Mouse (Mus musculus): Measurements from ENCODE around the gene Ddx20. TPM values are rescaled to one million over a fixed set of nuclear protein-coding genes. Genes with fewer than 3 reads are reported as not detected.
"Not testable (repeated sequence)": the region's sequence is repeated elsewhere in the genome, so short reads cannot be mapped to it uniquely, and the experiment has no call there.

Ddx20 gene
- polyA plus RNA-seq, 1 experiment: 100 TPM

DNA sequence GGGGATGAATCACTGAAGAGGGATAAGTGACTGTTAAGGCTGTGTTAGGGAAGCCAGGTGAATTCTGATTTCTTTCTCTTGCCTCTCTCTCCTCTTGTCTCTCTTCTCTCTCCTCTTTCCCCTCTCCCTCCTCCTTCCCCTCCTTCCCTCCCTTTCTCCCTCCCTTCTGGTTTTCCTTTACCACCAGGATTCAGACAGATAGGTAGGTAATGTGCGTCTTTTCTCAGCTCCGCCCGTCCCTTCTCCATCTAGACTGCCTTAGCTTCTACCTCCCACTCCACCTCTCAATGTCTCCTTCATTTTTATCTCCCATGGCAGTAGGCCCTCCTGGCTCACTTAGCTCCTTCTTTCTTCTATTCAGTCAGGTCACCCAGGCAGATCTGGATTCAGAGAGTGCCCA, 18.2 kb upstream of the Ddx20 start:
- H3K4me3 ChIP-seq (ENCODE audit: control insufficient read depth, low read depth, low read length): no peak overlapping the region
- H3K27me3 ChIP-seq (ENCODE audit: control insufficient read depth, insufficient read depth, low read length): no peaks in the 10 kb centered on the region
- H3K36me3 ChIP-seq (ENCODE audit: control insufficient read depth, insufficient read depth, low read length): no peaks in the 10 kb centered on the region
- TF ChIP-seq CTCF (IDR thresholded peaks at IDR 0.05; ENCODE audit: control insufficient read depth, insufficient read depth, insufficient replicate concordance, low read depth, low read length) (no peak), POLR2A (IDR thresholded peaks at IDR 0.05; ENCODE audit: control insufficient read depth, low read depth, low read length) (no peak)
- no peak overlapping the region for H3K27ac ChIP-seq (ENCODE audit: control insufficient read depth, insufficient read depth, low read depth, low read length)
- peaks cover 14% of the 10 kb centered on the region for H3K4me1 ChIP-seq (ENCODE audit: control insufficient read depth, insufficient read depth, low read length)

DNA sequence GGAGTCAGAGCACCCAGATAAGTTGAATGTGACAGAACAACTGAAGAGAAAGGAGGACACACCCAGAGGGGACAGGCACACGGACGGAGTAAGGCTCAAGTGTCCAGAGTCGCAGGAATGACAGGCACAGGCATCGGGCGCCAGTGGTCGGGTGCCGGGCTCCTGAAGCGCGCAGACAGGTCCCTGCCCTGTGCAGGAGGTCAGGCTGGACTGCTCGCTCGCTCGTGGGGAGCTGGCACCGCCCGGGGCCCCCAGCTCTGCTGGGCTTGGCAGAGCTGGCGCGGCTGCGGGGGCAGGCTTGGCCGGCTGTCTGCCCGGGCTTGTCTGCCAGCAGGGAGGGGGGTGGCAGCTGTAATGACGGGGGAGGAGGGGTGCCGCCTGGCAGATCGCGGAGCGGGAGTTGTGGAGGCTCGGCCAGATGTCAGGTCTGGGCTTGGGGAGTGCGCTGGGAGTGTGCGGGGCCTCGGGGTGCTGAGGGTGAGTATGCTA, 17.7 kb upstream of the Ddx20 start:
- TF ChIP-seq CTCF (IDR thresholded peaks at IDR 0.05; ENCODE audit: control insufficient read depth, insufficient read depth, insufficient replicate concordance, low read depth, low read length): no peak
- TF ChIP-seq POLR2A (IDR thresholded peaks at IDR 0.05; ENCODE audit: control insufficient read depth, low read depth, low read length): no peak
- Histone ChIP-seq H3K36me3 (ENCODE audit: control insufficient read depth, insufficient read depth, low read length) (no peaks in the 10 kb centered on the region), H3K27ac (ENCODE audit: control insufficient read depth, insufficient read depth, low read depth, low read length) (no peak overlapping the region), H3K4me1 (ENCODE audit: control insufficient read depth, insufficient read depth, low read length) (peaks cover 14% of the 10 kb centered on the region), H3K4me3 (ENCODE audit: control insufficient read depth, low read depth, low read length) (peak overlapping the region; percentile 84), H3K27me3 (ENCODE audit: control insufficient read depth, insufficient read depth, low read length) (no peaks in the 10 kb centered on the region)

- H3K27ac ChIP-seq (ENCODE audit: control insufficient read depth, insufficient read depth, low read depth, low read length): no peak within 1 kb of the TSS
- H3K36me3 ChIP-seq (ENCODE audit: control insufficient read depth, insufficient read depth, low read length): no peaks in the 10 kb centered on the region
- no peaks in the 10 kb centered on the region for H3K27me3 ChIP-seq (ENCODE audit: control insufficient read depth, insufficient read depth, low read length)
- H3K4me1 ChIP-seq (ENCODE audit: control insufficient read depth, insufficient read depth, low read length): peaks cover 14% of the 10 kb centered on the region
- peak within 1 kb of the TSS; percentile 84 for H3K4me3 ChIP-seq (ENCODE audit: control insufficient read depth, low read depth, low read length)
- TF ChIP-seq CTCF (IDR thresholded peaks at IDR 0.05; ENCODE audit: control insufficient read depth, insufficient read depth, insufficient replicate concordance, low read depth, low read length) (no peak), POLR2A (IDR thresholded peaks at IDR 0.05; ENCODE audit: control insufficient read depth, low read depth, low read length) (no peak)
These were observed 16.9 kb upstream of the Ddx20 start, which contains the start of gene Inka2 for GRCm38 (mm10) chr3:105704031-105705008. Gene Inka2 (plus strand): TSS chr3:105704599.

DNA sequence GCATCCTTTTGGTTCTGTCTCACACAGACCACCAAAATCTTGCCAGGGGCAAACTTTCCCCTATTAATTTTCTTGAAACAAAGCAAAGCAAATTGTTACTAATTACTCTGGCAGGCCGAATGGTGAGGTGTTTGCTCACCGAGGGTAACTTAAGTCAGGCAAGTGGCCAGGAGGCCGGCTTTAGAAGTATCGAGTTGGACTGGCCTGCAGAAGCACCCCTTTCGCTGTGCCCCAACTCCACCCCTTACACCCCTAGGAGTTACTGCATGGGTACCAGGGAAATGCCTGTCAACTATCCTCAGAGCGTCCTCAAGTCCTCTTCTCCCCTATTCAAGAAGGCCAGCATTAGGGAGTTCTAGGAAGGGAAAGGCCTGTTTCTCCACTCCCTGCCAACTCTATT, 16.2 kb upstream of the Ddx20 start:
- TF ChIP-seq POLR2A (IDR thresholded peaks at IDR 0.05; ENCODE audit: control insufficient read depth, low read depth, low read length) (no peak), CTCF (IDR thresholded peaks at IDR 0.05; ENCODE audit: control insufficient read depth, insufficient read depth, insufficient replicate concordance, low read depth, low read length) (no peak)
- Histone ChIP-seq H3K36me3 (ENCODE audit: control insufficient read depth, insufficient read depth, low read length) (no peaks in the 10 kb centered on the region), H3K4me3 (ENCODE audit: control insufficient read depth, low read depth, low read length) (no peak overlapping the region), H3K27me3 (ENCODE audit: control insufficient read depth, insufficient read depth, low read length) (no peaks in the 10 kb centered on the region), H3K27ac (ENCODE audit: control insufficient read depth, insufficient read depth, low read depth, low read length) (no peak overlapping the region), H3K4me1 (ENCODE audit: control insufficient read depth, insufficient read depth, low read length) (peaks cover 14% of the 10 kb centered on the region)

DNA sequence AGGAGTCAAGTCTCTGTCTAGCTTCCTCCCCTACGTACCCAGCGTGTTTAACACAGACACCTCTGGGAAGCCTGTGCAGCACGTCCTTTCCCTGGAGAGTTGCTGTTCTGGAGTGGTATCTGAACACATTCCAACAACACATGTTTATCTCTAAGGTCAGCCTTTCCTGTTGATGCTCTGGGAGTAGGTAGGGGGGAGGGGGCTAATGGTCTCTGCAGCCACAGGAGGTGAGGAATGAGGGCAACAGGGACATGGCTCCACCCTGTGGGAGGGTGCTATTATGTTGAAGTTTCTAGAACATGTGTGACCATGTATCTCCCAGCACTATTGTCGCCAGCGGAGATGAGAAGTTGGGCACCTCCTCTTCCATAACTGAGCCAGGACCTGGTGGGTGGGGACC, 14.0 kb upstream of the Ddx20 start:
- no peak overlapping the region for H3K4me3 ChIP-seq (ENCODE audit: control insufficient read depth, low read depth, low read length)
- TF ChIP-seq CTCF (IDR thresholded peaks at IDR 0.05; ENCODE audit: control insufficient read depth, insufficient read depth, insufficient replicate concordance, low read depth, low read length) (no peak), POLR2A (IDR thresholded peaks at IDR 0.05; ENCODE audit: control insufficient read depth, low read depth, low read length) (no peak)
- H3K27me3 ChIP-seq (ENCODE audit: control insufficient read depth, insufficient read depth, low read length): no peaks in the 10 kb centered on the region
- no peaks in the 10 kb centered on the region for H3K36me3 ChIP-seq (ENCODE audit: control insufficient read depth, insufficient read depth, low read length)
- peaks cover 14% of the 10 kb centered on the region for H3K4me1 ChIP-seq (ENCODE audit: control insufficient read depth, insufficient read depth, low read length)
- no peak overlapping the region for H3K27ac ChIP-seq (ENCODE audit: control insufficient read depth, insufficient read depth, low read depth, low read length)

- H3K4me1 ChIP-seq (ENCODE audit: control insufficient read depth, insufficient read depth, low read length): peaks cover 14% of the 10 kb centered on the region
- H3K27ac ChIP-seq (ENCODE audit: control insufficient read depth, insufficient read depth, low read depth, low read length); H3K36me3 ChIP-seq (ENCODE audit: control insufficient read depth, insufficient read depth, low read length); H3K27me3 ChIP-seq (ENCODE audit: control insufficient read depth, insufficient read depth, low read length); H3K4me3 ChIP-seq (ENCODE audit: control insufficient read depth, low read depth, low read length): not testable (repeated sequence)
These were observed 13.4 kb upstream of the Ddx20 start for GRCm38 (mm10) chr3:105700786-105701185.

DNA sequence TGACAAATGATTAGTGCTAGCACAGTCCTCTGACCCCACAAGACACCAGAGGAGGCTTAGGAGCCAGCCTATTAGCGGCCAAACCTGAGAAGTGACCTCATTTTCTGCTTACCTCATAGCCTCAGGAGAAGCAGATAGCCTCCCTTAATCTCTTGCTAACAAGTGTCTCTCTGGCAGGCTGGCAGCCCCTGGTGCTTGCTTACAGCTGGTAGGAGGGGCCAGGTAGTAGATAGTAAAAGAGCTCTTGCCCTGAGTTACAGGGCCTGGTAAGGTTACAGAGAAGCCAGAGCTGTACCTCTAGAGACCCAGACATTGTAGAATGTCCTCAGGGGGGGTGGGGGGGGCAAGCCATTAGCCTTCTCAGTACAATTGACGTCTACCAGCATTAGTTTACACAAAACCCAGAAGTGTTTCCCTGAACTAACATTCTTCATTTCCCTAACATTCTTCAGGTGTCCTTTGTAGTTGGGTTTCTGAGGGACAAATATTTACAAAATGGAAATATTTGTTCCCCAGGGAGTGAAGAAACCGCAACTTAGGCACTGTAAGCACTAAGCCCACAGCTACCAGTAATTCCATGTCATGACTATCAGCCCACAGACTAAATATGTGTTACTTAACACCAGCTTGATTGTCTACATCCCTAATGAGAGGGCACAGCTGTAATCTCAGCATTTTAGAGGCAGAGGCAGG, 12.0 kb upstream of the Ddx20 start:
- Histone ChIP-seq H3K4me3 (ENCODE audit: control insufficient read depth, low read depth, low read length) (no peak overlapping the region), H3K4me1 (ENCODE audit: control insufficient read depth, insufficient read depth, low read length) (peaks cover 4% of the 10 kb centered on the region), H3K27ac (ENCODE audit: control insufficient read depth, insufficient read depth, low read depth, low read length) (no peak overlapping the region), H3K27me3 (ENCODE audit: control insufficient read depth, insufficient read depth, low read length) (no peaks in the 10 kb centered on the region), H3K36me3 (ENCODE audit: control insufficient read depth, insufficient read depth, low read length) (no peaks in the 10 kb centered on the region)
- TF ChIP-seq CTCF (IDR thresholded peaks at IDR 0.05; ENCODE audit: control insufficient read depth, insufficient read depth, insufficient replicate concordance, low read depth, low read length) (no peak), POLR2A (IDR thresholded peaks at IDR 0.05; ENCODE audit: control insufficient read depth, low read depth, low read length) (no peak)
